Mouse (Mus musculus) CH12.LX (cell line): ENCODE measurements around the gene Fbxw18. TPM values are rescaled to one million over a fixed set of nuclear protein-coding genes. Genes with fewer than 3 reads are reported as not detected.
"Not testable (repeated sequence)": the region's sequence is repeated elsewhere in the genome, so short reads cannot be mapped to it uniquely, and the experiment has no call there.

ENCODE experiments used
- DNase-seq: peaks from one replicate; pipeline ENCODE4 v3.0.0-alpha.2; 2013; ENCODE audit errors: extremely low read depth
- H3K27ac ChIP-seq: 2 replicates; pipeline ENCODE4 v1.5.1; 2012; ENCODE audit warnings: low read depth, mild to moderate bottlenecking, control low read depth, moderate library complexity; ENCODE audit not compliant: insufficient read depth
- H3K27me3 ChIP-seq: replicated peaks from 2 replicates; pipeline ENCODE3; 2012; ENCODE audit warnings: inconsistent platforms
- H3K36me3 ChIP-seq, 2 experiments: replicated peaks in 1 of 2; 2 replicates each; pipeline versions ENCODE3 to v1.6.1; 2012; ENCODE audit warnings: inconsistent platforms in 1 of 2, low read length in 1 of 2, mild to moderate bottlenecking in 1 of 2, mixed read lengths in 1 of 2, moderate library complexity in 1 of 2; ENCODE audit not compliant: control insufficient read depth in 1 of 2, insufficient read depth in 1 of 2
- H3K4me1 ChIP-seq, 2 experiments: 2 replicates each; pipeline ENCODE4 v1.6.1; 2012; ENCODE audit warnings: inconsistent platforms in 1 of 2, moderate library complexity in 1 of 2; ENCODE audit not compliant: insufficient read depth in 2 of 2, control insufficient read depth in 1 of 2
- H3K4me2 ChIP-seq: 2 replicates; pipeline ENCODE4 v1.6.1; 2012; ENCODE audit warnings: low read depth, mild to moderate bottlenecking, control low read depth; ENCODE audit not compliant: poor library complexity, insufficient read depth, severe bottlenecking
- H3K4me3 ChIP-seq, 3 experiments: fragments of 150-350 bp in 1 of 3; sonication (generic) in 1 of 3; replicated peaks in 1 of 3; 2 replicates each; pipeline versions ENCODE3 to v1.5.1; 2011 to 2012; ENCODE audit warnings: low read depth in 2 of 3, low read length in 2 of 3, mild to moderate bottlenecking in 2 of 3, moderate library complexity in 2 of 3, control low read depth in 1 of 3, improper control_type of control experiment in 1 of 3, inconsistent platforms in 1 of 3, mixed read lengths in 1 of 3; ENCODE audit not compliant: poor library complexity in 1 of 3
- H3K79me2 ChIP-seq: replicated peaks from 2 replicates; pipeline ENCODE4 v1.6.1; 2012; ENCODE audit warnings: mild to moderate bottlenecking, moderate library complexity; ENCODE audit not compliant: control insufficient read depth, poor library complexity, insufficient read depth, severe bottlenecking; ENCODE audit errors: extremely low read depth
- H3K9ac ChIP-seq: 2 replicates; pipeline ENCODE4 v1.6.1; 2012; ENCODE audit warnings: low read depth, mild to moderate bottlenecking, control low read depth, moderate library complexity; ENCODE audit not compliant: insufficient read depth
- H3K9me3 ChIP-seq: replicated peaks from 2 replicates; pipeline ENCODE3; 2012; ENCODE audit warnings: low read length, inconsistent platforms, mixed read lengths
- CTCF ChIP-seq, 2 experiments: IDR thresholded peaks in 1 of 2; conservative IDR thresholded peaks in 1 of 2; 2 replicates each; pipeline ENCODE4 v1.5.1; 2011 to 2012; ENCODE audit warnings: low read depth in 2 of 2, low read length in 2 of 2, improper control_type of control experiment in 1 of 2, inconsistent platforms in 1 of 2, mild to moderate bottlenecking in 1 of 2, moderate library complexity in 1 of 2
- MAX ChIP-seq: IDR thresholded peaks from 2 replicates; pipeline ENCODE4 v1.6.1; 2011; ENCODE audit warnings: low read length, improper control_type of control experiment
- MAZ ChIP-seq: IDR thresholded peaks from 2 replicates; pipeline ENCODE4 v1.6.1; 2012; ENCODE audit warnings: low read depth, mild to moderate bottlenecking, inconsistent platforms, low read length, improper control_type of control experiment, moderate library complexity
- MYC ChIP-seq: IDR thresholded peaks from 2 replicates; pipeline ENCODE4 v1.6.1; 2011; ENCODE audit warnings: low read depth, mild to moderate bottlenecking, improper control_type of control experiment, low read length
- NELFE ChIP-seq: IDR thresholded peaks from 2 replicates; pipeline ENCODE4 v1.6.1; 2011; ENCODE audit warnings: low read depth, low read length, improper control_type of control experiment
- RAD21 ChIP-seq: IDR thresholded peaks from 2 replicates; pipeline ENCODE4 v1.6.1; 2011; ENCODE audit warnings: low read depth, mild to moderate bottlenecking, low read length, improper control_type of control experiment, moderate library complexity
- SMC3 ChIP-seq: IDR thresholded peaks from 2 replicates; pipeline ENCODE4 v1.6.1; 2011; ENCODE audit warnings: low read depth, low read length, improper control_type of control experiment
- dilution Hi-C: fragments of 300-500 bp; cut with MboI; formaldehyde crosslinking; loops from 2 replicates; pipeline ENCODE4 v1.14.3; 2020; ENCODE audit warnings: low sequenced_read_pairs; ENCODE audit not compliant: extremely low pct_unique_long_range_greater_than_20kb, extremely low pct_ligation_motif_present
- in situ Hi-C: fragments of 300-500 bp; cut with MboI; formaldehyde crosslinking; loops from 3 replicates; pipeline ENCODE4 v1.14.3; 2019; ENCODE audit warnings: low sequenced_read_pairs, low pct_ligation_motif_present, low pct_unique_long_range_greater_than_20kb, mixed read lengths
- polyA plus RNA-seq: library from polyadenylated mRNA; unstranded; fragments of >175 nt; gene quantifications from 2 replicates; pipeline ENCODE4 v1.2.1, GENCODE M21; 2012; ENCODE audit warnings: low read depth; ENCODE audit not compliant: insufficient read length
- total RNA-seq, 2 experiments: library from RNA; depleted of rRNA; stranded (reverse); fragments of 300-350 nt in 1 of 2; fragments of >200 nt in 1 of 2; gene quantifications; 2 replicates each; pipeline ENCODE4 v1.2.3; 2012 to 2014

Gene Fbxw18
- not detected in 2 replicates for total RNA-seq (2012; rRNA removed)
- not detected in 2 replicates for total RNA-seq (2014; rRNA removed)
- polyA plus RNA-seq, result not detected in 2 replicates

DNA sequence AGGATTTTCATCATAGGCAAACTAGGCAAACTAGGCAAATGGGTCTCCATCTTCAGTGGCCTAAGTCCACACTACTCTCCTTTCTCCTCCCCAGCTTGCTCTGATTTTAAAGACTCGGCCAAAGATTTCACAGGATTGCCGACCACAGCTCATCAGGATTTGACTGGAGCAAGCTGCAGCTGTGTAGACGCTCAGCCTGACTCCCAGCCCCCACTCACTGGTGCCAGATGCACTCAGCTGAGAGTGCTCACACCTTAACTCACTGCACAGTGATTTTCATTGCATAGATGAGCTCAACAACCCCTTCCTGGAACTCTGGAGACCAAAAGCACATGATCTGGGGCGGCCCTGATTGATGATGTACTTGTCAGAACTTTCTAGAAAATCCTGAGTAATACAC is at the start of gene Fbxw18:
Gene Fbxw18 (minus strand): TSS at position 101 of the 400 bp plus-strand sequence.
- H3K27me3 ChIP-seq, result peaks cover 43% of the 10 kb centered on the region
- H3K4me2 ChIP-seq, DNase-seq, H3K36me3 ChIP-seq, H3K27ac ChIP-seq, H3K4me1 ChIP-seq, H3K79me2 ChIP-seq, H3K4me3 ChIP-seq, H3K9me3 ChIP-seq, dilution Hi-C loops, H3K9ac ChIP-seq, in situ Hi-C loops: not testable (repeated sequence)

DNA sequence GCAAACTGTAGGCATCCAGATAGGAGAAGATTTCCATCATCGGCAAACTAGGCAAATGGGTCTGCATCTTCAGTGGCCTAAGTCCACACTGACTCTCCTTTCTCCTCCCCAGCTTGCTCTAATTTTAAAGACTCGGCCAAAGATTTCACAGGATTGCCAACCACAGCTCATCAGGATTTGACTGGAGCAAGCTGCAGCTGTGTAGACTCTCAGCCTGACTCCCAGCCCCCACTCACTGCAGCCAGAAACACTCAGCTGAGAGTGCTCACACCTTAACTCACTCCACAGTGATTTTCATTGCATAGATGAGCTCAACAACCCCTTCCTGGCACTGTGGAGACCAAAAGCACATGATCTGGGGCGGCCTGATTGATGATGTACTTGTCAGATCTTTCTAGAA is 43.5 kb upstream of the Fbxw18 start, which contains the start of gene Fbxw26:
Gene Fbxw26 (minus strand): TSS at position 101 of the 400 bp plus-strand sequence.
- H3K9ac ChIP-seq, H3K27ac ChIP-seq, DNase-seq, in situ Hi-C loops, H3K9me3 ChIP-seq, H3K4me1 ChIP-seq, H3K36me3 ChIP-seq, H3K4me3 ChIP-seq, dilution Hi-C loops, H3K4me2 ChIP-seq, H3K79me2 ChIP-seq: not testable (repeated sequence)
- H3K27me3 ChIP-seq, result peaks cover 22% of the 10 kb centered on the region

DNA sequence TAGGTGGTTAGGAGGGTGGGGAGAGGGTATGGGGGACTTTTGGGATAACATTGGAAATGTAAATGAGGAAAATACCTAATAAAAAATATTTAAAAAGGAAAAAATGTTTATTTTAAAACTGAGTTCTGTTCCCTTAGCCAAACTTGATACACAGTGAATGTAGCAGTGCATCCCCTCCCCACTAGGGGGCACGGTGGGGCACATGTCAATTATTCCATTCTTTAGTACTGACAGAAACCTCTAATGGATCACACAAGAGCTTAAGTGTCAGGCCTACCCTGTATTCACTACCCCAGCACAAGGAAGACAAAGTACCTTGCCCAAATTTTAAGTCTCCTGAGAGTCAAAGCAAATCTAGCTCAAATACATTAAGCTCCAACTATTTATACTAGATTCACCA is 17.2 kb downstream of the Fbxw18 start:
- Histone ChIP-seq H3K36me3 (no peaks in the 10 kb centered on the region), H3K27me3 (peaks cover 8% of the 10 kb centered on the region), H3K9ac (no peak overlapping the region), H3K9me3 (no peaks in the 10 kb centered on the region), H3K4me1 (no peaks in the 10 kb centered on the region), H3K79me2 (no peaks in the 10 kb centered on the region), H3K4me3 (no peak overlapping the region), H3K27ac (no peak overlapping the region), H3K4me2 (no peak overlapping the region)
- peak; percentile 29 for DNase-seq
- in situ Hi-C loops, result loop anchor here (25.0 kb wide), 1 partner anchor 177 kb away; no protein-coding TSS in a partner anchor
- dilution Hi-C loops, result no loop called here
- peak; percentile 60; the same call in 1 of the 2 replicates for TF ChIP-seq MYC
- peak; percentile 73 to 81 for TF ChIP-seq CTCF (conservative IDR thresholded peaks at IDR 0.05 in 1 of 2, IDR thresholded peaks at IDR 0.05 in 1 of 2; ENCODE audit: low read depth in 2 of 2, low read length in 2 of 2)
- TF ChIP-seq RAD21, result peak; percentile 56
- TF ChIP-seq MAZ, result no peak
- peak; percentile 69 for TF ChIP-seq SMC3
- 0 out of 2 replicates have a peak, but pooled peaks have one; percentile 31 for TF ChIP-seq MAX
- TF ChIP-seq NELFE, result no peak

DNA sequence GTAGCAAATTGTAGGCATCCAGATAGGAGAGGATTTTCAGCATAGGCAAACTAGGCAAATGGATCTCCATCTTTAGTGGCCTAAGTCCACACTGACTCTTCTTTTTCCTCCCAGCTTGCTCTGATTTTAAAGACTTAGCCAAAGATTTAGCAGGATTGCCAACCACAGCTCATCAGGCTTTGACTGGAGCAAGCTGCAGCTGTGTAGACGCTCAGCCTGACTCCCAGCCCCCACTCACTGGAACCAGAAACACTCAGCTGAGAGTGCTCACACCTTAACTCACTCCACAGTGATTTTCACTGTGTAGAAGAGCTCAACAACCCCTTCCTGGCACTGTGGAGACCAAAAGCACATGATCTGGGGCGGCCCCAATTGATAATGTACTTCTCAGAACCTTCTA is 37.9 kb downstream of the Fbxw18 start, which contains the start of gene Fbxw25:
Gene Fbxw25 (minus strand): TSS at position 101 of the 400 bp plus-strand sequence.
- H3K36me3 ChIP-seq, H3K79me2 ChIP-seq, H3K4me2 ChIP-seq, DNase-seq, dilution Hi-C loops, H3K9ac ChIP-seq, H3K27ac ChIP-seq, H3K9me3 ChIP-seq, H3K4me3 ChIP-seq, H3K4me1 ChIP-seq, in situ Hi-C loops: not testable (repeated sequence)
- peaks cover 36% of the 10 kb centered on the region for H3K27me3 ChIP-seq

Other genes starting within 250 kb of the Fbxw18 start
- not detected in 2 replicates for gene Fbxw19, start 206.8 kb downstream of the Fbxw18 start, total RNA-seq (2012; rRNA removed)
- not detected in 2 replicates for gene Fbxw19, start 206.8 kb downstream of the Fbxw18 start, total RNA-seq (2014; rRNA removed)
- not detected in 2 replicates for gene Fbxw19, start 206.8 kb downstream of the Fbxw18 start, polyA plus RNA-seq
- gene Fbxw15, start 134.4 kb downstream of the Fbxw18 start, total RNA-seq (2012; rRNA removed), result not detected in 2 replicates
- not detected in 2 replicates for gene Fbxw15, start 134.4 kb downstream of the Fbxw18 start, total RNA-seq (2014; rRNA removed)
- gene Fbxw15, start 134.4 kb downstream of the Fbxw18 start, polyA plus RNA-seq, result not detected in 2 replicates
- not detected in 2 replicates for gene Fbxw24, start 76.6 kb downstream of the Fbxw18 start, total RNA-seq (2012; rRNA removed)
- not detected in 2 replicates for gene Fbxw24, start 76.6 kb downstream of the Fbxw18 start, total RNA-seq (2014; rRNA removed)
- not detected in 2 replicates for gene Fbxw24, start 76.6 kb downstream of the Fbxw18 start, polyA plus RNA-seq
- gene Fbxw25, start 38.0 kb downstream of the Fbxw18 start, total RNA-seq (2012; rRNA removed), result not detected in 2 replicates
- not detected in 2 replicates for gene Fbxw25, start 38.0 kb downstream of the Fbxw18 start, total RNA-seq (2014; rRNA removed)
- not detected in 2 replicates for gene Fbxw25, start 38.0 kb downstream of the Fbxw18 start, polyA plus RNA-seq
- not detected in 2 replicates for gene Fbxw26, start 43.4 kb upstream of the Fbxw18 start, total RNA-seq (2012; rRNA removed)
- not detected in 2 replicates for gene Fbxw26, start 43.4 kb upstream of the Fbxw18 start, total RNA-seq (2014; rRNA removed)
- not detected in 2 replicates for gene Fbxw26, start 43.4 kb upstream of the Fbxw18 start, polyA plus RNA-seq
- not detected in 2 replicates for gene Fbxw27, start 88.0 kb upstream of the Fbxw18 start, total RNA-seq (2012; rRNA removed)
- gene Fbxw27, start 88.0 kb upstream of the Fbxw18 start, total RNA-seq (2014; rRNA removed), result not detected in 2 replicates
- not detected in 2 replicates for gene Fbxw27, start 88.0 kb upstream of the Fbxw18 start, polyA plus RNA-seq
- not detected in 2 replicates for gene Spink8, start 109.6 kb upstream of the Fbxw18 start, total RNA-seq (2012; rRNA removed)
- not detected in 2 replicates for gene Spink8, start 109.6 kb upstream of the Fbxw18 start, total RNA-seq (2014; rRNA removed)
- gene Spink8, start 109.6 kb upstream of the Fbxw18 start, polyA plus RNA-seq, result not detected in 2 replicates
- 73.1 and 94.1 TPM in 2 replicates for gene Nme6, start 130.0 kb upstream of the Fbxw18 start, total RNA-seq (2012; rRNA removed)
- 98.9 and 110 TPM in 2 replicates for gene Nme6, start 130.0 kb upstream of the Fbxw18 start, total RNA-seq (2014; rRNA removed)
- gene Nme6, start 130.0 kb upstream of the Fbxw18 start, polyA plus RNA-seq, result 65.0 and 76.2 TPM in 2 replicates
- gene Camp, start 146.9 kb upstream of the Fbxw18 start, total RNA-seq (2012; rRNA removed), result not detected in 2 replicates
- gene Camp, start 146.9 kb upstream of the Fbxw18 start, total RNA-seq (2014; rRNA removed), result not detected in 2 replicates
- gene Camp, start 146.9 kb upstream of the Fbxw18 start, polyA plus RNA-seq, result not detected in 2 replicates
- gene Cdc25a, start 172.9 kb upstream of the Fbxw18 start, total RNA-seq (2012; rRNA removed), result 32.4 and 54.6 TPM in 2 replicates
- gene Cdc25a, start 172.9 kb upstream of the Fbxw18 start, total RNA-seq (2014; rRNA removed), result 32.2 and 32.6 TPM in 2 replicates
- 74.9 TPM in 2 replicates for gene Cdc25a, start 172.9 kb upstream of the Fbxw18 start, polyA plus RNA-seq
- 23.1 and 28.9 TPM in 2 replicates for gene Map4, start 228.8 kb upstream of the Fbxw18 start, total RNA-seq (2012; rRNA removed)
- 13.8 and 14.4 TPM in 2 replicates for gene Map4, start 228.8 kb upstream of the Fbxw18 start, total RNA-seq (2014; rRNA removed)
- 40.6 and 45.8 TPM in 2 replicates for gene Map4, start 228.8 kb upstream of the Fbxw18 start, polyA plus RNA-seq